Mouse (Mus musculus): ENCODE results near the gene BC048403.
"Not testable (repeated sequence)": the region's sequence is repeated elsewhere in the genome, so short reads cannot be mapped to it uniquely, and the experiment has no call there.

Gene BC048403

GRCm38 (mm10) chr10:121756677-121757076, 16.9 kb downstream of the BC048403 start:
- no peak for DNase-seq (ENCODE audit: low spot score)

GRCm38 (mm10) chr10:121759095-121759494, 19.4 kb downstream of the BC048403 start:
- DNase-seq (ENCODE audit: low spot score): no peak

GRCm38 (mm10) chr10:121762141-121762540, 22.4 kb downstream of the BC048403 start:
- no peak for DNase-seq (ENCODE audit: low spot score)

- DNase-seq (ENCODE audit: low spot score): no peak
Measured at GRCm38 (mm10) chr10:121763191-121763590, 23.5 kb downstream of the BC048403 start.

- DNase-seq (ENCODE audit: low spot score): no peak
Measured at GRCm38 (mm10) chr10:121764469-121765173, 24.9 kb downstream of the BC048403 start.

- DNase-seq (ENCODE audit: low spot score): no peak
Measured at GRCm38 (mm10) chr10:121765174-121766057, 25.7 kb downstream of the BC048403 start.

- not testable (repeated sequence) for DNase-seq (ENCODE audit: low spot score)
Measured at GRCm38 (mm10) chr10:121767295-121767694, 27.6 kb downstream of the BC048403 start.

- DNase-seq (ENCODE audit: low spot score): no peak
Measured at GRCm38 (mm10) chr10:121769711-121770110, 30.0 kb downstream of the BC048403 start.

GRCm38 (mm10) chr10:121770624-121771577, 31.2 kb downstream of the BC048403 start:
- no peak for DNase-seq (ENCODE audit: low spot score)

GRCm38 (mm10) chr10:121773813-121774212, 34.1 kb downstream of the BC048403 start:
- DNase-seq (ENCODE audit: low spot score): no peak

GRCm38 (mm10) chr10:121775990-121776389, 36.3 kb downstream of the BC048403 start:
- DNase-seq (ENCODE audit: low spot score): no peak

- DNase-seq (ENCODE audit: low spot score): no peak
Measured at GRCm38 (mm10) chr10:121781159-121781558, 41.4 kb downstream of the BC048403 start.

- DNase-seq (ENCODE audit: low spot score): no peak
Measured at GRCm38 (mm10) chr10:121788536-121788935, 48.8 kb downstream of the BC048403 start.

- no peak for DNase-seq (ENCODE audit: low spot score)
Measured at GRCm38 (mm10) chr10:121790078-121790477, 50.3 kb downstream of the BC048403 start.

- no peak for DNase-seq (ENCODE audit: low spot score)
Measured at GRCm38 (mm10) chr10:121792661-121793060, 52.9 kb downstream of the BC048403 start.

- DNase-seq (ENCODE audit: low spot score): no peak
Measured at GRCm38 (mm10) chr10:121794486-121794885, 54.7 kb downstream of the BC048403 start.

GRCm38 (mm10) chr10:121796027-121796802, 56.5 kb downstream of the BC048403 start:
- DNase-seq (ENCODE audit: low spot score): no peak

- no peak for DNase-seq (ENCODE audit: low spot score)
Measured at GRCm38 (mm10) chr10:121800041-121800440, 60.3 kb downstream of the BC048403 start.
